Mouse (Mus musculus) cerebellum, adult (tissue): ENCODE data around the gene Plcl2.

Experiments
- ATAC-seq: cut with Nextera tagmentation; 2 replicates; pipeline ENCODE4 v1.9.2; 2017; ENCODE audit warnings: mild to moderate bottlenecking, moderate library complexity, mixed read lengths; ENCODE audit not compliant: insufficient number of reproducible peaks, low FRiP score, low TSS enrichment

The Plcl2 gene

DNA sequence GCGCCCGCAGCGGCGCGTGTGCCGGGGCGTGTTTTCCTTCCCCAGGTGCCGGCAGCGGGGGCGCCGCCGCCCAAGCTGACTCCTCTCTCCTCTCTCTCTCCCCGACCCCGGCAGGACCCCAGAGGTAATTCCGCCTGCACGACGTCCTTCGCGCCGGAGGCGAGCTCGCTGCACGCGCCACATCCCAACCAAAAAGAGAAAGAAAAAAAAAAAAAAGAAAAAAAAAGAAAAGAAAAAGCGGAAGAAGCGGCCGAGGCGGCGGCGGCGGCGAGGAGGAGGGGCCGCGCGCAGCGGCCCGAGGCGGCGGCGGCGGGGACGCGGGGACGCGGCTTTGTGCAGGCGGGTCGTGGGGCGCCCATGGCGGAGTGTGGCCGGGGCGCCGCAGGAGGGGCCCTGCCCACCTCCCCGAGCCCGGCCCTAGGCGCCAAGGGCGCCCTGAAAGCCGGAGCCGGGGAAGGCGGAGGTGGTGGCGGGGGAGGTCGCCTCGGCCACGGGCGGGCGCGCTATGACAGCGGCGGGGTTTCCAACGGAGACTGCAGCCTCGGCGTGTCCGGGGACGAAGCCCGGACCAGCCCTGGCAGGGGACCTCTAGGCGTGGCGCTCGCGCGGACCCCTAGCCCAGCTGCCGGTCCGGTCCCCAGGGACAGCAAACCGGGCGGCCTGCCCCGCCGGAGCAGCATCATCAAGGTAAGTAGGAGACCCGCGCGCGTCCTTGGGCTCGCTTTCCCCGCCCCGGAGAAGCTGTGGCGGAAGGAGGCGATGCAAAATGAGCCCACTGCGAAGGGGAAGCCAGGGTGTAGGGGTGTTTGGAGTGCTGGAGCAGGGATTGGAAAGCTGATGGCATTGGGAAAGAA, at the start of gene Plcl2:
Gene Plcl2 (plus strand): TSS at position 153 of the 854 bp plus-strand sequence.
- peak; percentile 37 for ATAC-seq

DNA sequence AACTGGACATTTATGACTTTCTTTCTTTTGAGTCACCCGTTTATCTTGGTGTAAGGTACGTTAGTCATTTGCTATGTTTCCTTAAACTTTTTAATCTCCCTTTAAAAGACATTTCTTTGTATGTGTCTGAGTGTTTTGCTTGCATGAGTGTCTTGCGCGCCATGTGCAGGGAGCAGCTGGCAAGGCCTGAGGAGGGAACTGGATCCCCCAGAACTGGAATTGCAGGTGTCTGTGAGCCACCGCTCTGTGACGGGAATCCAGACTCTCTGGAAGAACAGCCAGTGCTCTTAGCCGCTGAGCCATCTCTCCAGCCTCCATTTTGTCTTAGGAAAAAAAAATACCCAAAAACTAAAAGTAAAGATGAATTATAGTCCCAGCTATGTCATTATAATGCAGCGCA, 48.9 kb upstream of the Plcl2 start:
- ATAC-seq, result no peak

DNA sequence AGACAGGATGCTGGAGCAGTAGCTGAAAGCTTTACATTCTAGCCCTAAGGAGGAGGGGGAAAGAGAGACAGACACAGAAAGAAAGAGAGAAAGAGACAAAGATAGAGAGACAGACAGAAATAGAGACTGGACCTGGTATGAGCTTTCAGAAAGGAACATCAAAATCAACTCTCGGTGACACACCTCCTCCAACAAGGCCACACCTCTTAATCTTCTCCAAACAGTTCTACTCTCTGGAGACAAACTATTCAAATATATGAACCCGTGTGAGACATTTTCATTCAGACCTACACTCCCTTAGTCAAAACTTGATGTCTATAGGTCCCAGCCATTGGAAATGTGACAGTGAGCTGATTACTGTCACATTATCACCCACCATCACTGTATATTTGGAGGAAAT, 41.8 kb upstream of the Plcl2 start:
- ATAC-seq, result no peak

DNA sequence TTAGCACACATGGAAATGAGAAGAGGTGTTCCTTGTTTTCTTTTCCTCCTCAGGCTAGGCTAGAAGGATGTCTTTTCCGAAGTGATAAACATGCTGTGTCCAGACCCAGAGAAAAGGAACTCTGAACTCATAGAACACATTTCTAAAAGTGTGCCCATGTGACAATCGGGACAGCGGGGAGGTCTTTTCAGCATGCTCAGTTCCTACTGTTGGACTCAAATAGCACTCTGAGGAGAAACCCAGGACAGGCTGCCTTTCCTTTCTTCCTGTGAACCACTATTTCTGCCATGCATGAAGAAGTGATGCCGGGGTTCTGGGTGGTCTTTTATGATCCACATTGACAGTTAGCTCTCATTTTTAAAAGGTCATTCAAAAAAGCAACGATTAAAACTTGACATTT, 40.1 kb upstream of the Plcl2 start:
- no peak for ATAC-seq

DNA sequence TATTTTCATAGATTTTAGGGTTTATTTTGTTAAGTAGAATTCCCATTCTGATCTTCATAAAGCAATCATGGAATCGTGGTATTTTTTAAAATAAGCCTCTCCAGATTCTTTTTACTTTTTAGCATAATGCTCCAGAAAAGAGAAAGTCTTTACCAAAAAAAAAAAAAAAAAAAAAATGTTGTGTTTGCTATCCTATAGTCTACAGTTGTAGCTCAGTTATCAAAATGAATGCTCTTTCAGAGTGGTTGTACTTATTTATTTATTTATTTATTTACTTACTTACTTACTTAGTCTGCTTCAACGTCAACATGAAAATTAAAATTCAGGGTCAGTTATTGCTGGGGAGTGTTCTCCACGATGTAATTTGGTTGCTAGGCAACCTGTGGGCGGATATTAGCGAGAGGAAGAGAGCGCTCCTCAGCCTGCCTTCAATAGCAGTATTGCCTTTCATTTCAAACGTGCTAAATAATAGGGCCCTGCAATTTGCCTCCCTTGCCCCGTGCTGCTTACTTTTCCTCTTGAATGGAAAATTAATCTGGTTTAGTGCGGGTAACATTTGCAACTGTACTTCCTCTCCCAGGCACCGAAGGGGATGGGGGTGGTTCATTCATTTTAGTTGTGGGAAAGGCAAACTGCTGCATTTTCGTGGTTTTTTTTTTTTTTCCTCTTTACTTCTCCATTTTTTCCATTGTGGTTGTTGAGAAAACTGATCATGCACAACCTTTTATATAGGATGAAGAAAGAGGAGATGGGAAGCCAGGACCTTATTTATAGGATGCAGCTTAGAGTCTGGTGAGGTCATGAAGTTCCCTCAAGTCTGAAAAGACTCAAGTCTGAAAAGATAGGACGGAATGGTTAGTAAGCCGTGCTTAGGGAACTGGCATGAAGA, 39.4 kb upstream of the Plcl2 start:
- ATAC-seq, result no peak

DNA sequence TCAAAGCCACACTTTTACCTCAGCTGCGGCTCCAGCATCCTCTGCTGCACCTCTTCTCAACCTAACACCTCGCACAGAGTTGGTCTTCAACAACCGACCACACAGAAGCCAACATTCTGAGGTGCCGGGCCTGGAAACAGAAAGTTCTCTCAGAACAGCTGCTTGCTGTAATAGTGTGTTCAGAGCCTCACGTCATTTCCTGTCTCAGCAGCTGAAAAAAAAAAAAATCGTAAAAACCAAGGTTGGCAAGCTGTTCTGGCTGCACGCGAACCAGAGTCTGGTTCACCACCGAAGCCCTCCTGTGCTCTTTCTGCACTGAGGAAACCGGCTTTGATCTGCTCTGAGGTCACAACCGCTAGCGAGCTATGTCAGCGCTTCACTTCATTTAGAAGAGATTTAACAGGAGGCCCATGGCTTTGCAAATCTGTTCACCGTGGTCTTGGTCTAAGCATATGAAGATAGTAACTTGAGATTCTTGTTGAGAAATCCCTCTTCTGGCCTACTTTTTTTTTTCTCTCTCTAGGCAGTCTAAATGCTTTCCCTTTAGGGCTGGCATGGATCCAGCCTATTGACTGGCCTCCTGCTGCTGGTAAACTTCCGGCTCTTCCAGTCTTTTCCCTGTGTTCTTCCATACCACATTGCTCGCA, 38.6 kb upstream of the Plcl2 start:
- no peak for ATAC-seq

DNA sequence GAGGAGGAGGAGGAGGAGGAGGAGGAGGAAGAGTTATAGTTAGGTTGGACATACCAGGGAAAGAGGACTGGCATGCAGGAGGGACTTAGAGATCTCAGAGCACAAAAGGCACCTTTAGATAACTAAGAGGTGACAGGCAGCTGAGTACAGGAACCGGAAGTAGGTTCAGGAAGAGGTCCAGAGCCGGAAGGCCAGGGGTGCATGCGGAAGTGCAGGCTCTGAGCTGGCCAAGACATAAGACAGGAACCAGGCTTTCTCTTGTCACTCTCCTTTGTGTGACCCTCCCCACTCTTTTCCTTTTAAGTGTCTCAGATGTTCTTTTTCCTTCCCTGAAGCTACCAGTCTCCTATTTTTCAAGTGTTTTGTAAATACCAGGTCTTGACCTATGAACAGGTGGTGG, 38.0 kb upstream of the Plcl2 start:
- ATAC-seq, result no peak

DNA sequence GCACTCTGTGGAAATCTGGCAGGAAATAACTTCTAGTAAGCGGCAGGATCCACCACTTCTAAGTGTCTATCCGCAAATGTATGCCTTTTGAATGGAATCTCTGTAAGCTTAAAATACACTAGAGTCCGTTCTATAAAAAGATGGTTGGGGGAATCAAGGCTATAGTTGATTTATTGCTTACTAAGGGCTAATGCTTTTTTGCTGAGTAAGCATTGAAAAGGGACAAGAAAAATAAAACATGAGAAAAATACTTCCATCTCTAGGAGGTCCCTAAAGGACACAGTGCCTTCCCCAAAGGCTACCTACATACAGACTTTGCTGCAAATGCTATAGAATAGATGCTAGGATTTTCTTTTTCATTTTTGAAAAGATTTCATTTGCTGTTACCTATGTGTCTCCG, 31.9 kb upstream of the Plcl2 start:
- ATAC-seq, result no peak

DNA sequence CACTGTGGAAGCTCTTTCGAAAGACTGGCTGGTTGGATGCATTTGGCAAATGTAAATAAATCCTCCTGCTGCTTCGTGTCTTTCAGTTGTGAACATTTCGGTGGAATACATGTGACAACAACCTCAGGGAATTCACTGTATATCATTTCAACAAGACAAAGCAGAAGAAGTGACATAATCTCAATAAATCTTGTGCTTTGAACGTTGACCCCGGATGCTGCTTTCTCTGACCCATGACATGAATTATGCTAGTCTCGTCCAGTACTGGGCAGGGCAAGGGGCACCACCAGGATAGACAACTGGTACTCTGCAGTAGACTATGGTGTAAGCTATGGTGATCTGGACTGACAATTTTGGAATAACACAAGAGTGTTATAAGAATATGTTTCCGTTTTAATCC, 28.3 kb upstream of the Plcl2 start:
- ATAC-seq, result no peak

DNA sequence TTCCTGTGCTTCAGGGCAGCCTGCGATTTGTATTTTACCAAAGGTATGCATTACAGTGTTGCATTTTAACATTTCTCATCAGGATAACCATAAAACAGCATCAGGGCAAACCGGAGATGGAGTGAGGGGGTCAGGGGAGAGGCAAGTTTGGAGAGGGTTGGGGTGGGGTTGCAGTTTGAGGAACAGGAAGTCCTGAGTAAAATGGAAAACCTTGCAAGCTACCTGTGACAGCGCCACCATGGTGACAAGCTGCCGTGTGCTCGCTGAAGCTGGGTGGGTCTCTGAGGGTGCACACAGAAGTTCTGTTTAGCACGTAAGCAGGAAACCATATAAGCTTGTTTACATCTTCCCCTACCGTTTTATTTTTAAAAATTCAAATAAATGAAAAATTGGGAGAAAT, 25.5 kb upstream of the Plcl2 start:
- ATAC-seq, result no peak

DNA sequence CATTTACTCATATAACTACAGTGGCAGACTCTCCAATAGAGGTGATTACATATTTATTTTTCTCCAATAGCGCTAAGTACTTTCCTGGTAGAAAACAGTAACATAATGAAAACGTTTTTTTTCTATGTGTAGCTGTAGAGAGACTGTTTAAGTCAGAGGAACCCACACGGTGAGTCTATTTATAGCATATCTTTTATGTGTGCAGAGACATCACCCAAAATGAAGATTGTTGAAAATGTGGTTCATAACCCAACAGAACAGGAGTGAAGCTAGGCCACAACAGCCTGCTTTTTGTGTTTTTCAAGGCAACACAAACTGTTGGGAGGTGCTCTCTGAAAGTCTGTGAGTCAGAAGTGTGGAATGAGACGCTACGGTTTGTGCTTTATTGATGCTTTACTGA, 24.2 kb upstream of the Plcl2 start:
- no peak for ATAC-seq

DNA sequence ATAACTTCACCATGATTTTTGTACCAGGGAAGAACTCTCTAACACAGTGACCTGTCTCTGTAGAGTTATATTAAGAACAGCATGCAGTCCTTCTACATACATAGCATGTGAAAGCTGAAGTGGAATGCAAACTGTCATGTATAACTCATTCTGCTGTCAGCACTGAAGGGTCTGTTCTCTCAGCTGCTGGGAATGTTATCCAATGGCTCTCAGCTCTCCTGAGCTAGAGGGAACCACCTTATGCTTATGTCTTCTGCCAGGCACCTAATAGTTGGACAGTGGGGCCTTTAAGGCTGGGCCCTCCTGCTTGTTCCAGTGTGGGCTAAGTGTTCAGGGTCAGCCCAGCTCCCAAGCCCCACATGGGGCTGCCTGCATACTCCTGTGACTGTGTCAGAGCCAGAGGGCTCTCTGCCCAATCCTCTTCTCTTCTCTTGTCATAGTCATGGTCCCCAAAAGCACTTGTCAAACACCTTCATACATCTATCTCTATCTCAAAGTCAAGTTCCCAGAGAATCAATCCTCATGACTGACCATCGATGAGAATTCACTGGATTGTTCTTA, 22.1 kb upstream of the Plcl2 start:
- no peak for ATAC-seq

DNA sequence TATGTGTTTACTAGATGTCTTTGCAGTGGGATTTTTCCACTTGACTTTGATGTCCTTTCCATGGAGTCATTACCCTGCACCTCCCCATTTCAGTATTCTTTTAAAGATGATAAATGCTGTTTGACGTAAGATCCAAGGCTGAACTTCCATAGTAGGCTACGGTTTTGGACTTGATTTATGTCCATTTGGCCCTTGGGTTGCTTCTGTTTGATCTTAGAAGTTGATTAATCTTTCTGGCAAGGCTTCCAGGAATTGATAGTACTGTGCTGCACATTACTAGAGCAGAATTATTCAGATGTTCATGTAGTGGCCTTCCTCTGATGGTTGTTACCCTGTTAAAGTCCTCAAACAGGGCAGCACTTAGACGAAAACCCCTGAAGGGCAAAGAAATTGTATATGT, 21.5 kb upstream of the Plcl2 start:
- no peak for ATAC-seq

DNA sequence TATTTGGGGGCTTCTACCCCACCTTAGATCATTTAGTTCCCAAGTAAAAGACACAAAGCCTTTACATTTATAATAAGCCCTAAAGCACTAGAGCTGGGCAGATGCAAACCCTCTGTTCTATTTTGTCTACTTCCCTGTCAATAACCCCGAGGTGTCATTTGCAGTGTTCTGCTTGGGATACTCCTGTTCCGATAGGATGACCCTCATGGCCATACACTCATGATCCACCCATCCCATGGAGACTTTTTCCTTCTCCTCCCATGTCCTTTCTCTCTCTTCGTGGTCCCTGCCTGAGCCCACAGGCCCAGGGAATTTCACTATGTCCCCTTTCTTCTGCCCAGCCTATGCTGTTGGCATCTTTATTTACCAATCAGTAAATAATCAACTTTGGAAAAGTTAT, 20.8 kb upstream of the Plcl2 start:
- no peak for ATAC-seq

DNA sequence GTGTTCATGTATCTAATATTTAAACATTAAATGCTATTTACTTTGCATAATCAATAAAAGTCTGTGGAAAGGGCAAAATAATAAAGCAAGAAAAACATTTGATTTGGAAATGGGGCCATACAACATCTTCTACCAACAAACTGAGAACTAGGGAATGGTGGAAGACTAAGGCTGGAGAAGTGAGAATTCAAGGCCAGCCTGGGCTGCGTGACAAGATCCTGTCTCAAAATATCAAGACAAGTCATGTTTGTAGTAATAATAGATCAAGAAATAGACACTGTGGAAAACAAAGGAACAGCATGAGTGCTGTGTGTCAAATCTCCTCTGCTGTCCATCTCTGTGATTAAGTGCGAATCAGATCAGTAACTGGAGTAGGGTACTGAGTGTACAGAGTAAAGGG, 20.3 kb upstream of the Plcl2 start:
- no peak for ATAC-seq

DNA sequence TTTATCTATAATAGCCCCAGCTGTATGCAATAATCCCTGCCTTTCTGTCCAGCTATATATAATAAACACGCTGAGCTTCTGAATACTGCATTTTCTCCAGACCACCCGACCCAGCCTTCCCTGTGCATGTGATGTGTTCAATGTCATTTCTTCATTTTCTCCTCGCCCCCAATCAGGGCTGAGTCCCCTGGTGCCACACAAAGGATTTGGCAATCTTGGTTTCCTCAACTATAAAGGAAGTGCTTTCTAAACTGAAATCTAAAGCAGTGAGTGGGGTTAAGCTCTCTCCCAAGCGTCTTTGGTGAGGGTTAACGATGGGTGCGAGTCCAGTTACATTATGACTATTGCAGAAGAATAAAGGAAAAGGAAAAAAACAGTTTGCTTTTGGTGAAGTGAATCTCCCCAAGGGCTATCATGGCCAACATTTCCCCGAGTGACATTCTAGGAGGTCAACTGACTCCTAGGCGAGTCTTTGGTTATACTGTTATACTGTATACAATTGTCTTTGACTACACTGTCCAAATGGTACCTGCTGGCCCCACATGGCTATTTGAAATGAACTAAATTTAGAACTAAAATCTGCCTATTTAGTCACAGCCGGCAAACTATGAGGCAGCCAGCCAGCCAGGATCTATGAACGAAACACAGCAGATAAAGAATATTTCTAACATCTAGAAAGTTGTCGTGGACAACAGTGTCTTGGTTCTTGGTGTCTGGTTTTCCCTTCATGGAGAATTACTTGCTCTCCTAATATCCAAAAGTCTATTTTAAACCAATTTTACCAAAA, 18.4 kb upstream of the Plcl2 start:
- ATAC-seq, result no peak

DNA sequence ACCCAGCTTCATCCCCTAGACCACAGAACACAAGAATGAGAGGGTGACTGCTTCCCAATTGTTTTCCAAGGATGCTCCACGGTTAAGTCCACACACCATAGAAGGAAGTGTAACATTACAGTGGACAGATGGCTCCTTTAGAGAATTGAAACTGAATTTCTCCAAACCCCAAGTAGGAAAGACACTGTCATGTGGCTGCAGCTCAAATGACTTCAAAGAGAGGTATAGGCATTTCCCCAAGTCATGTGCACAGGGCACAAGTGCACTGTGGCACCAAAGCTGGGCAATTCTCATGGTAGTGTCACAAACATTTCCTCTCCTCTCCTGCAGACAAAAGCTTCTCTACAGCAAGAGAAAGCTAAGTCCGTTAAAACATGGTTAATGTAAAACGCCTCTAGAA, 17.7 kb upstream of the Plcl2 start:
- no peak for ATAC-seq

DNA sequence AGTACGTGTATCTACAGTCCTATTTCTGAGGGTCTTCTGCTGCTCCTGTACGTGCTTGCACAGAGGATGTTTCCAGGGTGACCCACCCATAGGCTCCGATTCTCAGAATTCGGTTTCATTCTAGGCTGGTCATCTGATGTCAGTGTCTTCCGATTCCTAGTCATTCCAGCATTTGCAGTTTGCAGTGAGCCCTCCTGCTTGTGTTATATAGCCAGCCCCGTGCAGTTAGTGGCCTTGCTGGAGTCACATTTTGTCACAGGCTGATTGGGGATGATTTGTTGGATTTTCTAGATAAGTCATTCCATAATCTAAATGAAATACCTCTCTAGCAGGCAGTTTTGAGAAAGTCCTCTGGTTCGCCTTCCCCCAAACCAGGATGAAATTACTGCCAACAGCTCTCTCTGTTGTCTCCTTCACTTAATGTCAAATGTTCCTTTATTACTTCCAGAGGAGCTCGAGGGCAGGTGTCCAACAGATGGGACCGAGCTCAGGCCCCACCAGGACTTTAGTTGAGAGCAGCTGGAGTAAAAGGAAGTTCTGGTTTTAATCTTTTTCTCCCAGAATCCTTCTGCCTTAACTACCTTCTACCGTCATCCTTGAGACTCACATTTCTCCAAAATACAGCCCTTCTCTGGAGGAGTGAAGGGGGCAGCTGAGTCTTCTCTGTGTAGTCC, 13.8 kb upstream of the Plcl2 start:
- ATAC-seq, result no peak

DNA sequence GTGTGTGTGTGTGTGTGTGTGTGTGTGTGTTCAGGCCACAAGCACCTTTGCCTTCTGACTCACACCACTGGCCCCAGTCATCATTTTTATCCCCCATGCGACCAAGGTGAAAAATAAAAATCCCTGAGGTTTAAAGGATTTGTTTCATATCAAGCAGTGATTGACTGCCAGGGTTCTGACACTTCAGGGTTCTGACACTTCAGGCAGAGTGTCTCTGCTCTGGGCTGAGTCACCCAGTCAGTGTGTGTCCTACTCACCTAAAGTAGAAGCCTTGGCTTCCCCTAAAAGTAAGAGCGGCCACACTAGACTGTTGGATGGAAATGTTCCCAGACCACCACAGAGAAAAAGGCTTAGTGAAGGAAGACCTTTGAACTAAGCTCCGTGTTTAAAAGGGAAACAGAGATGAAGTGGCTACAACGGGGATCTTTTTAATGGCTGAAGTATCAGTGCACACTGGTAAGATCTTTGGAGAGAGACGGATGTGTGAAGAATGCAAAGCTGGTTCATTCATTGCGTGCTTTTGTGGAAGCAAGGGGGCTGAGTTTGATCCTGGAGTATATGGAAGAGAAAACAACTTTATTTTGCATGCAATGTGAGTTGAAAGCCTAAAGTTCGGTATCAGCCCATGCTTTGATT, 11.0 kb upstream of the Plcl2 start:
- no peak for ATAC-seq
